Mouse (Mus musculus): ENCODE data around the gene Adipoq.
"Not testable (repeated sequence)": the region's sequence is repeated elsewhere in the genome, so short reads cannot be mapped to it uniquely, and the experiment has no call there.

The Adipoq gene

DNA sequence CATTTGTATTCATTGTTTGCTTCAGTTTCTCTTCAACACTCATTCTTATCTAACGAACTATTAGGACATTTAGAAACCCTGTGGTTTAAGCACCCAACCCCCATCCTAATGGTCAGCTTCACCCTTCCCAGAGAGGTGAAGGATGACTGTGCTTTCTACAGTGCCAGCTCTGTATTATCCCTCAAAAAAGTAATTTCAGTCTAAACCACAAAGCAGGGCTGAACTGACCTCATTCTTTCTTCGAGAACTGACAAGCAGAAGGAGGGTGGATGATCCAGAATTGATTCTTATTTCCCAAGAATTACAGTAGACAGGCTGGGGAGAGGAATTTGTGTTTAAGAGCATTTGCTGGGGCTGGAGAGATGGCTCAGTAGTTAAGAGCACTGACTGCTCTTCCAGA is 13.4 kb downstream of the Adipoq start:
- no peak for DNase-seq (ENCODE audit: low spot score)

DNA sequence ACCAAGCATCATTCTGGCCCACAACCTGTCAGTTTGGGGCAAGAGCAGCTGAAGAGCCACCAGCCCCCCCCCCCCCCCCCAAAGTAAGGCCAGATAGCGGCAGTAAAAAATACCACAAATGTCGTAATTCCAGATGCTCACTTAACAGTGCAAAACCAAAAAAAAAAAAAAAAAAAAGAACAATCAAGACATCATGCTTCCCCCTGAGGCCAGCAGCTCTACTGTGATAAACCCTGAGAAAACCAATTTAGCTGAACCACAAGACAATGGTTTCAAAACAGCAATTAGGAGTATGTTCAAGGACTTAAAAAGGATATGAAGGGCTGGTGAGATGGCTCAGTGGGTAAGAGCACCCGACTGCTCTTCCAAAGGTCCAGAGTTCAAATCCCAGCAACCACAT is 15.8 kb downstream of the Adipoq start:
- DNase-seq (ENCODE audit: low spot score), result no peak

DNA sequence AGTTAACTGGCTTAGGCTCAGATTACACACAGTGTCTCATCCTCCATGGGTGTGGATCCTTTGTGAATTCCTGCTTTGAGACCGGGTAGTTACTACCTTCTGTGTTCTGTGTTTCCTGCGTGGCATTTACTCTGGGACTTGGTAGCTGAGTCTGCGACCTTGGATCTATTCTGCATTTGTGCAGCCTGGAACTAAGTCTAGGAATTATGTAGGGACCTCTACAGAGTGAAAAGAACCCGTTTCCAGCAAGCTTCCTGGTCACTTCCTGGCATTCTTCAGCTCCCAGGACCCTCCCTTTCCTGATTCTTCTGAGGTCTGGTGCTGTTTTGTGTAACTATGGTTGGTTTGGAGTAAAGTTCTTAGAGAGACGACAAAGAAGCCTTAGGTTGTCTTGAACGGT is 18.1 kb downstream of the Adipoq start:
- no peak for DNase-seq (ENCODE audit: low spot score)

DNA sequence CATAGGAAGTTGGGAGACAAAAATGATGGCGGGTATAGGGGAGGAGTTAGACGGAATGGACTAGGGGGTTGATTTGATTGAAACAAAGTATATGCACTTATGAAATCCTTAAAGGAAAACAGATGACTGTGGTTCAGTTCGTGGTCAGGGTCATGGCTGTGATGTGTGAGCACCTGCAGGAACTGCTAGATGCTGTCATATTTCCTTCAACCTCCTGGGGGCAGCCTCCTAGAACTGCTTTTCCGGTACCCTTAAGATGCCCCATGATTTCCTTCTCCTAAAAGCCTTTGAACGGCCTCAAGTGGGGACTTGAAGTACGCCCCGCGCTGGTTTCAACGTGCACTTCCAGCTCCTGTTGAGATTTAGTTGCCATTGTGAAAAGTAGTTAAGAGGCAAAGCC is 19.1 kb downstream of the Adipoq start:
- peak; percentile 86 for DNase-seq (ENCODE audit: low spot score)

DNA sequence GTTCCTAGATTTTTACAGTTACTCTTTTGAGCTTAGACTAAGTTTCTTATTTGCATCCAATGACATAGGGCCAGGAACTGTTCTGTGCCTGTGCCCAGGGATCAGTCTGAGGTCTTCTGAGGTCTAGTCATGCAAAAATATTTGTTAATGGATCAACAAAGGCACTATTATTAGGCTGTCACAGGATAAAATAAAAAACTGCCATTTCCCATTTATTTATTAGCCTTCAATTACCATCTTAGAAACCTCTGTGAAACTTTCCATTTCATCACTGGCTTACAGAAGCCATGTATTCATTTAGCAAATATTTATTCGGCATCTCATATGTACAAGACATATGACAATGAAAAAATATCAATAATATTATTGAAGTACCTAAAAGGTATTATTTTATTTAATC is 20.3 kb downstream of the Adipoq start:
- no peak for DNase-seq (ENCODE audit: low spot score)

DNA sequence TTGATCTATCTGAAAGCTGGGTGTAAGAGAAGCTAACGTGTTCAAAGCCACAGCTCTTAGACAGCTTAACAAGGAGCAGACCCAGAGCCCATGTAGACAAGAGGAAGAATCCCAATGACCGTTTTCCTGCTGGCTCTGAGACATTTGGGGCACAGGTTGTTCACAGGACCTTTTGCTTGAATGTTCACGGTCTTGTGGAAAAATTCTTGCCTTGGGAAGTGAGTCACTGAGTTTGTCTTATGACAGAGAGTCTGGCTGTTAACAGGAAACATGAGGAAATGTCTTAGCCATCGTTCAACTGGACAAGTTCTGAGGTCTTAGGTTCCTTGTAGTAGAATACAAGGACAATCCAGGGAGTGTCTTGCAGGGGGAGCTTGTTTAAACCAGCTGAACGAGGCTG is 20.7 kb downstream of the Adipoq start:
- no peak for DNase-seq (ENCODE audit: low spot score)

DNA sequence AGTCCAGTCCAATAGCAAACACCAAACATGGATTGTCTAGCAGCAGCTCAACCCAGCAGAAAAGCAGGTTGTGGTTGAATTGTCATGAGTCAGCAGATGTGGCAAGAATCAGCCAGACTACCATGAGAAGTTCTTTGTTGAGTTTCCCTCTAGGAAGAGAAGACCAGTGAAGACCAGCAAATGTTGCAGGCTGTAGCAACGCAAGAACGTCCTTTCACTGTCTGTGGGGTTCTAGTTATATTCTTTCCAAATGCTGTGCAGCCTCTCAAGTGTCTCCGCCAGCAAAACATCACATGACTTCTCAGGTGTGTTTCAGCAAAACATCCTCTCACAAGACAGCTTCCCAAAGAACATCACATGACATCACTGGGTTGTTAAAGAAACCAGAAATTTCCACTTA is 24.5 kb downstream of the Adipoq start:
- peak; percentile 73 for DNase-seq (ENCODE audit: low spot score)

DNA sequence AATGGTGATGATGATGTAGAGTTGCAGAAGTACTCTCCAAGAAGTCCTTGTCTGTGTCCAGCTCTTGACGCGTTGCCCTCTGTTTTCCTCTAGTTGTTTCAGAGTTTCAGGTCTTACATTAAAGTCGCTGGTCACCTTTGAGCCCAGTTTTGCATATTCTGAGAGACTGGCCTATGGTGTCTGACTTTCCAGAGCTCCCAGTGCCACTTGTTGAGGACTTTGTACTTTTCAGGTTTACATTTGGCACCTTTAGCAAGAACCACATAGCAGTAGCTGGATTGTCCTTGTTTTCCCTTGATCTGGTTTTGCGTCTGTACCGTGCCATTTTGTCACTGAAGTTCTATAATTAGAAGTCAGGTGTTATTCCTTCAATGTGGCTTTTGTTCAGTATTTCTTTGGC is 27.6 kb downstream of the Adipoq start:
- no peak for DNase-seq (ENCODE audit: low spot score)

DNA sequence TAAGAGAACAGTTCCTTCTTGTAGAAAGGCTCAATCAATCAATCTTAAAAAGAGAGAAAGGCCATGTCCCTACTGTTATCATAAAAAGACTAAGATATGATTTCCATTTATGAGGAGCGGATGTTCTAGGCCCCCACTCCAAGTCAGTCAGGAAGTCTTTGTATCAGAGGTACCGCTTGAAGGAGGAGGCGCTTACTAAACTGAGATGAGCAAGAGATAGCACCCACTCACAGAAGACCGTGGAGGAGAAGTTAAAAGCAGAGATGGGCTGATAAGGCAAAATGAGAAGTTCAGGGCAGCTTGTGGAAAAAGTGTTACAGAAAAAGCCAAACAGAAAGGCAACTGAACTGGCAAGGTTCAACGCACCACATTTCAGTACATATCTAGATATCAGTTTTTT is 28.5 kb downstream of the Adipoq start:
- peak; percentile 81 for DNase-seq (ENCODE audit: low spot score)

DNA sequence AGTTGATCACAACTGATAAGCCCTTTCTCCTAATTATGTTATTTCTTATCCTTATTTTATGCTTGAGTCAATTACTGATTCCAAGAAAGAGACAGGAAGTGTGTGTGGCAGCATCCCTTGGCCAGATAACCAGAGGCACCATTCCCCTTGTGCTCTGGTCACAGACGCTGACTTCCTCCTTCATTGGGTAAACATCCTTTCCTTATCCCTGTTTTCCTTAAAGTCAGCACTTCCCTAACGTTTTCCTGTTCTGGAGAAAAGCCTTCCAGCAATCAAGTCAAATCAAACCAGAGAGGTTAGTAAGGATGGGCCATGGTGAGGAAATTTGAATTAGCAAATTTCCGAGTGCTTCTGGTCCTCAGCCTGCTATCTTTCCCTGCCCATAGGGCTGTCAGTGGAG is 29.6 kb downstream of the Adipoq start:
- no peak for DNase-seq (ENCODE audit: low spot score)

DNA sequence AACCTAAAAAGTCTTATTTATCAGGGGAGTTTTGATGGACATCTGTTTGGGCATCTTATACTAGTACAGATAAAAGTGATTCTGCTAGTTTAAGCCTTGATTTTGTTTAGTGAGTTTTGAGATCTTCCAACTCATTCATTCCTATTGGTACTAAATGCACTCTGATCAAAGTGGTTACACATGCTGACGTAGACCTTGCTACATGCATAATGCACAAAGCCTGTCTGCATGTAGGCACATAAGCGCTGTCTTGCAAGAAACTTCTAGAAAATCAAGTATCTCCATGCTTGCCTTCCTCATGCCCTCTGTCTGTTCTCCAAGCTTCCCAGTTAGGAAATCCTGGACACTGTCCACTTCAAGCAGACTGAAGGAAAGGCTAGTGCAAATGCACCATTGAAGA is 31.5 kb downstream of the Adipoq start:
- DNase-seq (ENCODE audit: low spot score), result no peak

DNA sequence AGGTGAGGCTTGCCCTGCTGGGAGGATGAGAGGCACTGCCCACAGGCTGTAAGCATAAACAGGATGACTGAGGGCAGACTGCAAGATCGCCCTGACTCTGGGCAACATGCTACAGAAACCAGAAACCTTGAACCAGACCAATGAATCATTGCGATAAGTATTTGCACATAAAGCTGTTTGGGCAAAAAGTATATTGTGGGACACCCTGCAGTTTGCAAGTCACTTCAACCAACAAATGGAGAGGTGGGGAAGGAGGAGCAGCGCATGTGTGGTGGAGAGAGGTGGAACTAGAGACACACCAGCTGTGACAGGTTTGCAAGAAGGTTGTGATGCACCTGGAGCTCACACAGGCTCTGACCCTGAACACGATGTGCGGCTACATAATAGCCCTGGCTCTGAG is 32.5 kb downstream of the Adipoq start:
- peak; percentile 42 for DNase-seq (ENCODE audit: low spot score)

DNA sequence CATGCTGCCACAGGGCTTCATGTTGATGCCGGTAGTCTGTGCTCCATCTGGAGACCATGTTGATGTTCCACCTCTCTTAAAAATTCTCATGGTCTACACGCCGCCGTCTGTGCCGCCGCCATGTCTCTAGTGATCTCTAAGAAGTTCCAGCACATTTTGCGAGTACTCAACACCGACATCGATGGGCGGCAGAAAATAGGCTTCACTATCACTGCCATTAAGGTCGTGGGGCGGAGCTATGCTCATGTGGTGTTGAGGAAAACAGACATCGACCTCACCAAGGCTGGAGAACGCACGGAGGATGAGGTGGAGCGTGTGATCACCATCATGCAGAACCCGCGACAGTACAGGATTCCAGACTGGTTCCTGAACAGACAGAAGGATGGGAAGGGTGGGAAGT is 33.1 kb downstream of the Adipoq start:
- not testable (repeated sequence) for DNase-seq (ENCODE audit: low spot score)

DNA sequence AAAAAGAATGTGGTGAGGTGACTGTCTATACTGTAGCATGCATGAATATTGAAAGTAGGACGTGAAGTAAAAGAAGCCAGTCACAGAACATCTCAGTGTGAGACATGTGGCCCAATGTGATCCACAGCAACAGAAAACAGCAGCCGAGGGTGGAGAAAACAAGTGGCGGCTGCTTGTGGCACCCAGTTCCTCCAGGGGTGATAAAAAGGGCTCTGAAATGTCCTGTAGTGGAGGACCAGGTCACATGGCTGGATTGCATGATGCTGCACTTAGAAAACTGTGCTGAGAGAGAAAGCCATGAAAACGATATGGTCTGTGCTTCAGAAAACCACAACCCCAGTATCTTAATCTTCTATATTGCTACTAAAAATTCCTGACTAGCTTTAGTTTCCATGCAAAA is 34.7 kb downstream of the Adipoq start:
- DNase-seq (ENCODE audit: low spot score), result peak; percentile 65

DNA sequence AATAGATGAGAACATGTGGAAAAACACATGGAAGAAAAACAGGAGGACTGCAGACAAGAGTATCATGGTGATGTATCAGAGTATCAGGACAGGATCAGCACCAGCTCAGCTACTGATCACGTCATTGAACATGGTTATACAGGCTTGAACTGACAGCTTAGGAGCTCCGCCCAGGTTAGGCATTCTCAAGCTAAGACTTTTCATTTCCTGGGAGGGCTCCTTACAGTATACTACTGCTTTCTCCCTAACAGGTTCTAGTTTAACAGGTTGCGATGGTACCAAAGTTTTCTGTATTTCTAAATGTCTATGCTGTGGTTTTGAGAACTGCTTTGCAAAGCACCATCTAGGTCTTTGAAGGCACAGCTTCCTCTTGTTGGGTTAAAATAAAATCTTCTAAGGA is 35.2 kb downstream of the Adipoq start:
- DNase-seq (ENCODE audit: low spot score), result peak; percentile 89

DNA sequence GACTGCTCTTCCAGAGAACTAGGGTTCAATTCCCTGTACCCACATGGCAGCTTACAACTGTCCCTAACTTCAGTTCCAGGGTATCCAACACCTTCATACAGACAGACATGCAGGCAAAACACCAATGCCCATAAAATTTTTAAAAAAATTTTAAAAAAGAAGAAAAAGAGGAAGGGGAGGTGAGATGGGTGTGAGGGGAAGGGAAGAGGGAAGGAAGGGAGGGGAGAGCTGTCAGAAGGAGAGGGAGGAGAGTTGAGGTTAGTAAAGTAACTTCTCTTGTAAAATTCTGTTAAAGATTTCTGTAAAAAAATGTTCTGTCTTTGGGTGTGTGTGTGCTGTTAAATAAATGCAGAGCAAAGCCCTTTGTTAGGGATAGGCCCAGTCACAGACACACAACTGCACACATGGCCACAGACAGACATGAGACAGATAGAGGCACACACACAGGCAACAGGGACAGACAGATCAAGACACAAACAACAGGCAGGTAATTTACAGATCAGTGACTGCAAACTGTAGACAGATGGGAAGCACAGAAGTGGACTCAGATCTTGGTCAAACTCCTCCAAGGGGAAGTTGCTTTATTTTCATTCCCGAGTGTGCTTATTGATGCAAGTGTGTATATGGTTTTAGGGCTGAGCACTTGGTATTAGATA is 35.7 kb downstream of the Adipoq start:
- DNase-seq (ENCODE audit: low spot score), result no peak

DNA sequence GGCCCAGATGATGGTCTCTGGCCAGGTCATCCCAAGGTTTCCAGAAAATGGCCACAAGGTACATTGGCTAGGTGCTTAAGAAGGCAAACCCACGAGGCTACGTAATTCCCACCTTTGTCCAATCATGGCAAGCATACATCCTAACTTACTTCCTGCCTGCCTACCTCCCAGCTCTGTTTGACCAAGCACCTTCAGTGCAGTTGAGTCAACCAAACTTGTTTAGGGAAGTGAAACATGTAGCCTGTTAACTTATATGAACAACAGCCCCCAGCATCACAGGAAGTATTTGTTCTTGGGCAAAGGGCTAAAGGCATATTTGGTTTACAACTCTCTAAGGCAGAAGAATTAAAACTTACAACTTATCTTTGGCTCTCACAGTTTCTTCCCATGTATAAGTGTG is 39.5 kb downstream of the Adipoq start:
- DNase-seq (ENCODE audit: low spot score), result no peak

DNA sequence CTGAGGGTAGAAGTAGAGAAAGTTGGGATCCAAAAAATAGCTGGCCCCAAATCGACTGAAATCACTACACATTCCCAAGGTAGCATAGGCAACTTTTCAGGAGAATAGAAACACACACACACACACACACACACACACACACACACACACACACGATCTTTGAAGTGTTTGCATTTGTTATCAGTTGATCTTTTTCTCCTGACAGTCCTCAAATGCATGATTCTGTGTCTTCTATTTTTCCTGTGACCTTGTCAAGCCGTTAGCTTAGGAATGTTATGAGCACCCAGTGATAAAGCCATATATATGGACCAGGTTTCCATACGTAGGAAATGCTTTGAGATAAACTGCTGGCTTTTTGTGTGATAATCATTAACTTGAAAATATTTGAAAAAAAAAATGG is 40.1 kb downstream of the Adipoq start:
- DNase-seq (ENCODE audit: low spot score), result no peak

DNA sequence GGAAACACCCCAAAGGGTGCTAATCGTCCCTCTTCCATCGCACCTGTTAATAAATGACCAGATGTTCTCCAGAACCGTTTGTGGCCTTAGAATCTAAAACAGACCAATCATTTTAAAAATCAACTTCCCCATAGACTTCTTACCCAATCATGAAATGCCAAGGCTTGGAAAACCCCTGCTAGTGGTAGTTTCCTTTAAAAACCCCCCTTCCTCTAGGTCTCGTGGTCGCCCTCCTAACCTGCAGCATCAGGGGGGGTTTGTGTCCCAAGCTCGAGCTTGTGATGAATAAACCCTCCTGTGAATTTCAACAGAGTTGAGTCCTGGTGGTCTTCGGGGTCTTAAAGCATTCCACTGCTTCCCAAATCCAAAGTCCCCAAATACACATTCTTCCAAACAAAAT is 41.6 kb downstream of the Adipoq start:
- no peak for DNase-seq (ENCODE audit: low spot score)

DNA sequence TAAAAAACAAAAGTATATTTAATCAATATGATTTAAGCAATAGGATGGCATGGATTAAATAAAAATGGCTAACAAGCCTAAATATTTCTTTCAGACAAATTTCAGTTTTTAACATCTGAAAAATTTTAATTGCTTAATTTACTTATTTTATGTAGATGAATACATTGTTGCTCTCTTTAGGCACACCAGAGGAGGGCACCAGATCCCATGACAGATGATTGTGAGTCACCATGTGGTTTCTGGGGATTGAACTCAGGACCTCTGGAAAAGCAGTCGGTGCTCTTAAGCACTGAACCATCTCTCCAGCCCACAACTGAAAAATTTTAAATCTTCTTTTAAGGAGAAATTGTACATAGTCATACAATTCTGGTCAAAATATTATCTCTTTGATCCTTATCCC is 43.3 kb downstream of the Adipoq start:
- no peak for DNase-seq (ENCODE audit: low spot score)

DNA sequence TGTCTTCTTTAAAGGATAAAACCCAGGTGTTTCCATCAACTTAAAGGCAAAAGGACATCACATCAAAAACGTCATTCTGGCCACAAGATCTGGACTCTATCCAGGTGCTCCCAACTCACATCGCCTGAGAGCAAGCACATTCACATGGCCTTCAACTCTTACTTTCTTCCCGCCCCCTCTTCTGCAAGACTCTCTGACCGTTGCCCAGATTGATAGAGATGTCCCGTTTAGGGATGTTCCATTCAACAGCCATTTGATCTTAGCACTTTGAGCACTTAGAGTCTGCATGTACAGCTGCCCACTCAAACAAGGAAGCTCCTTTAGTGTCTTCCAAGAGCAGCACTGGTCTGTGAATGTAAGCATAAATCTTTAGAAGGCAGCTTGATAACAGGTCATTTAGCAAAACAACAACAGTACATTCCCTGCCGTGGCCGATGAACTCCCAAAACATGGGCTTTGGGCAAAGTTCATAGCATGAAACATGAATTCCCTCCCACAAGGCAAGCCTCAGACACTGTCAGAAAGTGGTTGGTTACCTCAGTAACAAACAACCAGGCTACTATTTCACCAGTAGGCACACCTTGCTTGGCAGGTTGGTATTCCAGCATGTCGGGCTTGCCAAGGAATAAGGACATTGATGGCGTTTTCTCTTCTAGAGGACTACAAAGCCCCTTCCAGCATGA is 45.4 kb downstream of the Adipoq start:
- DNase-seq (ENCODE audit: low spot score), result no peak

DNA sequence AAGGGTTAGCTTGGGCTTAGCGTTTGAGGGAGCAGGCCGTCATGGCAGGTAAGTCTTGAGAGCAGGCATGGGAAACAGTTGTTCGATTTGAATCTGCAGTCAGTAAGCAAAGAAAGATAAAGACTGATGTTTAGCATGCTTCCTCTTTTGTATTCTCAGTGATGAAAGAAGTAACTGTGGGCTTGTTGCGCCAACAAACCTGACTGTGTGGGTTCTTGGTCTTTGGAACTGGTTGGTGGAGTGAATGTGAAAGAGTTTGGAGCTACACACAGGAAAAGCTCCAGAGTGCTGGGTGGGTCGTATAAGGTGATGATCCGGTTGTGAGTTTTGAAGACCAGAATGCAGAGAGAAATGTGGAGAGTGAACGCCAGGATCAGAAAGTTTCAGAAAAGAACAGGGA is 49.3 kb downstream of the Adipoq start:
- DNase-seq (ENCODE audit: low spot score), result peak; percentile 50

DNA sequence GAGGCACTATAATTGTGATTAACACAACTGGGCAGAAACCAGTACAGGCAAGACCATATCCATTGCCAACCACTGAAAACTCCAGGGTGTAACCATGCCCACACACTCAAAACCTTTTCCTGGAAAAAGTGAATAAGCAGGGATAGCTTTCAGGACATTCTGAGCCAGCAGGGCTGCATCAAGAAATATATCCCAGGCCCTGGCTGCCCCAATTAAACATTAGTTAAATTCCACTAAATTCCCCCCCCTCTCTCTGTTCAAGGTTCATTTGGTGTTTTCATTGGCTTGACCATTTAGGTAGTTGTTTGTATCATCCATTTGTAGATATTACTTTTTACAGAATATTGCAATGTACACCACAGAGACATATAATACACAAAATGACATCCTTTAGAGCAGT is 50.0 kb downstream of the Adipoq start:
- no peak for DNase-seq (ENCODE audit: low spot score)

DNA sequence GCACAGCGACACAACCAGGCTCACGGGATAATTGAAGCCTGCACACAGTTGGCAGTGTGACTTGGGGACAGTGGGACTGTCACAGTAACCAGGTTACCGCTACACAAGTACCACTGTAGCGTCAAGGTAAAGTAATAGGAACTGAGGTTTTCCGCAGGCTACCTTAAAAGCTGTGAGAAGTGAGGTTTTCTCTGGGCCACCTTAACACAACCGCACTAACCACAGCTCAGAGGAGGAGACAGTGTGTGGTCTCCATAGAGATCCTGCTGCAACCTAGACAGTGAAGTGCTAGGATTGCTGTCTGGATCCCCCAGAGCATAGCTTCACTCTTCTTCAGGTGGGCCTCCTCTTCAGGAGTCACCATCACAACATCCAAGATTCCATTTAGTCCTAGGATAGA is 50.5 kb downstream of the Adipoq start:
- DNase-seq (ENCODE audit: low spot score), result peak; percentile 55

Data from T-cell, adult 2 months (primary cell).